Mouse (Mus musculus): ENCODE results near the gene Olfr283. TPM values are rescaled to one million over a fixed set of nuclear protein-coding genes. Genes with fewer than 3 reads are reported as not detected.

Gene Olfr283
- polyA plus RNA-seq, 1 experiment: not detected

- Histone ChIP-seq H3K27me3 (ENCODE audit: control insufficient read depth, insufficient read depth, low read length) (no peaks in the 10 kb centered on the region), H3K36me3 (ENCODE audit: control insufficient read depth, insufficient read depth, low read length) (no peaks in the 10 kb centered on the region), H3K27ac (ENCODE audit: insufficient read depth, low read length) (no peak overlapping the region), H3K4me1 (ENCODE audit: control insufficient read depth, insufficient read depth, insufficient read length) (no peaks in the 10 kb centered on the region), H3K4me3 (ENCODE audit: extremely low read depth, insufficient read depth, insufficient read length) (no peak overlapping the region)
- no peak for DNase-seq (ENCODE audit: low read depth in 1 of 2, low spot score in 2 of 2)
- WGBS: 80% methylated on average over 10 of the region's 10 CpGs
- TF ChIP-seq CTCF (IDR thresholded peaks at IDR 0.05; ENCODE audit: extremely low read depth, insufficient read depth, insufficient read length, insufficient replicate concordance): no peak
- TF ChIP-seq POLR2A (IDR thresholded peaks at IDR 0.05; ENCODE audit: low read depth, low read length): no peak
Observed at GRCm38 (mm10) chr15:98391081-98391902, 10.5 kb upstream of the Olfr283 start.

- no peak for TF ChIP-seq POLR2A (IDR thresholded peaks at IDR 0.05; ENCODE audit: low read depth, low read length)
- TF ChIP-seq CTCF (IDR thresholded peaks at IDR 0.05; ENCODE audit: extremely low read depth, insufficient read depth, insufficient read length, insufficient replicate concordance): peak; percentile 16; the same call in 1 of the 2 replicates
- Histone ChIP-seq H3K4me1 (ENCODE audit: control insufficient read depth, insufficient read depth, insufficient read length) (no peaks in the 10 kb centered on the region), H3K4me3 (ENCODE audit: extremely low read depth, insufficient read depth, insufficient read length) (no peak overlapping the region), H3K36me3 (ENCODE audit: control insufficient read depth, insufficient read depth, low read length) (no peaks in the 10 kb centered on the region), H3K27ac (ENCODE audit: insufficient read depth, low read length) (no peak overlapping the region), H3K27me3 (ENCODE audit: control insufficient read depth, insufficient read depth, low read length) (no peaks in the 10 kb centered on the region)
- peak in 1 of 2 experiments; percentile 19 for DNase-seq (ENCODE audit: low read depth in 1 of 2, low spot score in 2 of 2)
- WGBS: 25% methylated on average over 7 of the region's 7 CpGs
Observed at GRCm38 (mm10) chr15:98389796-98390195, 9.1 kb upstream of the Olfr283 start.

- no peaks in the 10 kb centered on the region for H3K36me3 ChIP-seq (ENCODE audit: control insufficient read depth, insufficient read depth, low read length)
- DNase-seq (ENCODE audit: low read depth in 1 of 2, low spot score in 2 of 2): no peak
- 73% methylated on average over 2 of the region's 2 CpGs for WGBS
Observed at GRCm38 (mm10) chr15:98387621-98388020, 6.9 kb upstream of the Olfr283 start.

GRCm38 (mm10) chr15:98378209-98378608 lies 2.5 kb downstream of the Olfr283 start:
- Histone ChIP-seq H3K4me3 (ENCODE audit: extremely low read depth, insufficient read depth, insufficient read length) (no peak overlapping the region), H3K4me1 (ENCODE audit: control insufficient read depth, insufficient read depth, insufficient read length) (no peaks in the 10 kb centered on the region), H3K27ac (ENCODE audit: insufficient read depth, low read length) (no peak overlapping the region), H3K36me3 (ENCODE audit: control insufficient read depth, insufficient read depth, low read length) (no peaks in the 10 kb centered on the region), H3K27me3 (ENCODE audit: control insufficient read depth, insufficient read depth, low read length) (no peaks in the 10 kb centered on the region)
- 90% methylated on average over 13 of the region's 13 CpGs for WGBS
- TF ChIP-seq CTCF (IDR thresholded peaks at IDR 0.05; ENCODE audit: extremely low read depth, insufficient read depth, insufficient read length, insufficient replicate concordance): no peak
- TF ChIP-seq POLR2A (IDR thresholded peaks at IDR 0.05; ENCODE audit: low read depth, low read length): no peak
- DNase-seq (ENCODE audit: low read depth in 1 of 2, low spot score in 2 of 2): no peak

More at GRCm38 (mm10) chr15:98387621-98388020, 6.9 kb upstream of the Olfr283 start:
- H3K27ac ChIP-seq (ENCODE audit: insufficient read depth, low read length): no peak overlapping the region
- H3K27me3 ChIP-seq (ENCODE audit: control insufficient read depth, insufficient read depth, low read length): no peaks in the 10 kb centered on the region
- H3K4me3 ChIP-seq (ENCODE audit: extremely low read depth, insufficient read depth, insufficient read length): no peak overlapping the region
- TF ChIP-seq POLR2A (IDR thresholded peaks at IDR 0.05; ENCODE audit: low read depth, low read length) (no peak), CTCF (IDR thresholded peaks at IDR 0.05; ENCODE audit: extremely low read depth, insufficient read depth, insufficient read length, insufficient replicate concordance) (no peak)
- no peaks in the 10 kb centered on the region for H3K4me1 ChIP-seq (ENCODE audit: control insufficient read depth, insufficient read depth, insufficient read length)

GRCm38 (mm10) chr15:98340887-98341286 lies 39.9 kb downstream of the Olfr283 start, which contains the start of gene Olfr284:
Olfr284 (minus strand) TSS chr15:98340987.
- no peak for DNase-seq (ENCODE audit: low read depth in 1 of 2, low spot score in 2 of 2)
- TF ChIP-seq CTCF (IDR thresholded peaks at IDR 0.05; ENCODE audit: extremely low read depth, insufficient read depth, insufficient read length, insufficient replicate concordance): no peak
- TF ChIP-seq POLR2A (IDR thresholded peaks at IDR 0.05; ENCODE audit: low read depth, low read length): no peak
- Histone ChIP-seq H3K27ac (ENCODE audit: insufficient read depth, low read length) (no peak within 1 kb of the TSS), H3K4me1 (ENCODE audit: control insufficient read depth, insufficient read depth, insufficient read length) (no peaks in the 10 kb centered on the region), H3K27me3 (ENCODE audit: control insufficient read depth, insufficient read depth, low read length) (no peaks in the 10 kb centered on the region; the same call in 1 of the 2 replicates), H3K36me3 (ENCODE audit: control insufficient read depth, insufficient read depth, low read length) (no peaks in the 10 kb centered on the region), H3K4me3 (ENCODE audit: extremely low read depth, insufficient read depth, insufficient read length) (no peak within 1 kb of the TSS)
- 86% methylated on average over 8 of the region's 8 CpGs for WGBS

Other genes starting within 250 kb of the Olfr283 start
- gene Asb8, start 215.3 kb downstream of the Olfr283 start, polyA plus RNA-seq (2012; rRNA removed): 18.8 and 24.4 TPM in 2 replicates
- 0.84 and 0.88 TPM in 2 replicates for gene Ccdc184, start 213.8 kb downstream of the Olfr283 start, polyA plus RNA-seq (2012; rRNA removed)
- gene Olfr288, start 185.4 kb downstream of the Olfr283 start, polyA plus RNA-seq (2012; rRNA removed): not detected in 2 replicates
- not detected in 2 replicates for gene Gm44579, start 160.0 kb downstream of the Olfr283 start, polyA plus RNA-seq (2012; rRNA removed)
- not detected in 2 replicates for gene Olfr287, start 159.9 kb downstream of the Olfr283 start, polyA plus RNA-seq (2012; rRNA removed)
- not detected in 2 replicates for gene Olfr286, start 146.5 kb downstream of the Olfr283 start, polyA plus RNA-seq (2012; rRNA removed)
- not detected in 2 replicates for gene H1fnt, start 123.7 kb downstream of the Olfr283 start, polyA plus RNA-seq (2012; rRNA removed)
- 0.09 and 0.22 TPM in 2 replicates for gene Zfp641, start 84.8 kb downstream of the Olfr283 start, polyA plus RNA-seq (2012; rRNA removed)
- not detected in 2 replicates for gene Olfr285, start 63.6 kb downstream of the Olfr283 start, polyA plus RNA-seq (2012; rRNA removed)
- not detected in 2 replicates for gene Olfr284, start 40.0 kb downstream of the Olfr283 start, polyA plus RNA-seq (2012; rRNA removed)
- not detected in 2 replicates for gene Olfr282, start 50.3 kb upstream of the Olfr283 start, polyA plus RNA-seq (2012; rRNA removed)
- gene Olfr281, start 71.6 kb upstream of the Olfr283 start, polyA plus RNA-seq (2012; rRNA removed): not detected in 2 replicates
- not detected in 2 replicates for gene OR5BS1P, start 89.0 kb upstream of the Olfr283 start, polyA plus RNA-seq (2012; rRNA removed)
- gene Lalba, start 101.8 kb upstream of the Olfr283 start, polyA plus RNA-seq (2012; rRNA removed): not detected in 2 replicates
- not detected in 2 replicates for gene Olfr279, start 111.5 kb upstream of the Olfr283 start, polyA plus RNA-seq (2012; rRNA removed)
- 26.6 and 28.9 TPM in 2 replicates for gene Kansl2, start 153.3 kb upstream of the Olfr283 start, polyA plus RNA-seq (2012; rRNA removed)
- 9.4 and 9.5 TPM in 2 replicates for gene Ccnt1, start 190.0 kb upstream of the Olfr283 start, polyA plus RNA-seq (2012; rRNA removed)
- gene 4930415O20Rik, start 190.1 kb upstream of the Olfr283 start, polyA plus RNA-seq (2012; rRNA removed): 0.27 TPM in 1 of 2 replicates, not detected in the other
- 23.2 and 24.2 TPM in 2 replicates for gene Adcy6, start 229.1 kb upstream of the Olfr283 start, polyA plus RNA-seq (2012; rRNA removed)
- gene Cacnb3, start 249.9 kb upstream of the Olfr283 start, polyA plus RNA-seq (2012; rRNA removed): 22.4 and 31.0 TPM in 2 replicates